Mouse (Mus musculus): ENCODE data around the gene Zdhhc17.
A peak's percentile ranks its signal among the peaks of the same experiment; 100 is the strongest.

Gene Zdhhc17

GRCm38 (mm10) chr10:111005611-111006488 is 4.1 kb downstream of the Zdhhc17 start:
- peak; percentile 60 for DNase-seq (ENCODE audit: low read depth)

- peak; percentile 11 for DNase-seq (ENCODE audit: low read depth)
These were observed 5.7 kb downstream of the Zdhhc17 start for GRCm38 (mm10) chr10:111004220-111004619.

- no peak for DNase-seq (ENCODE audit: low read depth)
These were observed 10.7 kb downstream of the Zdhhc17 start for GRCm38 (mm10) chr10:110999201-110999600.

GRCm38 (mm10) chr10:110997180-110997579 is 12.8 kb downstream of the Zdhhc17 start:
- no peak for DNase-seq (ENCODE audit: low read depth)

- no peak for DNase-seq (ENCODE audit: low read depth)
These were observed 15.2 kb downstream of the Zdhhc17 start for GRCm38 (mm10) chr10:110994761-110995160.

- no peak for DNase-seq (ENCODE audit: low read depth)
These were observed 16.7 kb downstream of the Zdhhc17 start for GRCm38 (mm10) chr10:110993249-110993648.

GRCm38 (mm10) chr10:110992047-110992431 is 17.9 kb downstream of the Zdhhc17 start:
- peak; percentile 39 for DNase-seq (ENCODE audit: low read depth)

- peak; percentile 27 for DNase-seq (ENCODE audit: low read depth)
These were observed 18.5 kb downstream of the Zdhhc17 start for GRCm38 (mm10) chr10:110991307-110992046.

- DNase-seq (ENCODE audit: low read depth): peak; percentile 65
These were observed 20.2 kb downstream of the Zdhhc17 start for GRCm38 (mm10) chr10:110989729-110990128.

- no peak for DNase-seq (ENCODE audit: low read depth)
These were observed 23.3 kb downstream of the Zdhhc17 start for GRCm38 (mm10) chr10:110986682-110987081.

- DNase-seq (ENCODE audit: low read depth): no peak
These were observed 27.2 kb downstream of the Zdhhc17 start for GRCm38 (mm10) chr10:110982771-110983170.

GRCm38 (mm10) chr10:110980441-110980840 is 29.5 kb downstream of the Zdhhc17 start:
- no peak for DNase-seq (ENCODE audit: low read depth)

GRCm38 (mm10) chr10:110979431-110979830 is 30.5 kb downstream of the Zdhhc17 start:
- DNase-seq (ENCODE audit: low read depth): no peak

- no peak for DNase-seq (ENCODE audit: low read depth)
These were observed 32.6 kb downstream of the Zdhhc17 start for GRCm38 (mm10) chr10:110977379-110977778.

- DNase-seq (ENCODE audit: low read depth): peak; percentile 67
These were observed 33.9 kb downstream of the Zdhhc17 start for GRCm38 (mm10) chr10:110976046-110976445.

- DNase-seq (ENCODE audit: low read depth): no peak
These were observed 35.1 kb downstream of the Zdhhc17 start for GRCm38 (mm10) chr10:110974885-110975284.

- DNase-seq (ENCODE audit: low read depth): peak; percentile 72
These were observed 35.5 kb downstream of the Zdhhc17 start for GRCm38 (mm10) chr10:110974463-110974862.

GRCm38 (mm10) chr10:110971998-110972397 is 37.9 kb downstream of the Zdhhc17 start:
- no peak for DNase-seq (ENCODE audit: low read depth)

- no peak for DNase-seq (ENCODE audit: low read depth)
These were observed 38.5 kb downstream of the Zdhhc17 start for GRCm38 (mm10) chr10:110971483-110971882.

- DNase-seq (ENCODE audit: low read depth): no peak
These were observed 38.9 kb downstream of the Zdhhc17 start for GRCm38 (mm10) chr10:110971044-110971443.

- peak; percentile 26 for DNase-seq (ENCODE audit: low read depth)
These were observed 47.8 kb downstream of the Zdhhc17 start for GRCm38 (mm10) chr10:110962172-110962571.

- no peak for DNase-seq (ENCODE audit: low read depth)
These were observed 49.1 kb downstream of the Zdhhc17 start for GRCm38 (mm10) chr10:110960841-110961240.

GRCm38 (mm10) chr10:110959781-110960180 is 50.2 kb downstream of the Zdhhc17 start:
- no peak for DNase-seq (ENCODE audit: low read depth)
